Mouse (Mus musculus): ENCODE measurements around the gene Adck1.
"Not testable (repeated sequence)": the region's sequence is repeated elsewhere in the genome, so short reads cannot be mapped to it uniquely, and the experiment has no call there.

The Adck1 gene

GRCm38 (mm10) chr12:88360441-88361119 is at the start of gene Adck1:
Gene Adck1, plus strand, starts transcription at chr12:88360554.
- ChIA-PET CTCF (interaction anchor here in 1 of 4 experiments (0.6 kb wide), 1 partner anchor 1593 kb away, joined by 3 read pairs; no protein-coding TSS in a partner anchor), POLR2A (interaction anchor here in 1 of 4 experiments (1.0 kb wide), 1 partner anchor 11 kb away, joined by 5 read pairs; no protein-coding TSS in a partner anchor)

GRCm38 (mm10) chr12:88314556-88314955 is 45.8 kb upstream of the Adck1 start:
- POLR2A ChIA-PET, result no interaction called here

GRCm38 (mm10) chr12:88323926-88324325 is 36.4 kb upstream of the Adck1 start, which contains the start of gene Gm5039:
Gene Gm5039, minus strand, starts transcription at chr12:88324026.
- POLR2A ChIA-PET, CTCF ChIA-PET: not testable (repeated sequence)

More at GRCm38 (mm10) chr12:88314556-88314955, 45.8 kb upstream of the Adck1 start:
- CTCF ChIA-PET, result no interaction called here

GRCm38 (mm10) chr12:88336662-88337413 is 23.5 kb upstream of the Adck1 start:
- POLR2A ChIA-PET, CTCF ChIA-PET: not testable (repeated sequence)

- POLR2A ChIA-PET, result not testable (repeated sequence)
- CTCF ChIA-PET, result interaction anchor here in 1 of 4 experiments (0.7 kb wide), 1 partner anchor 271 kb away, joined by 3 read pairs; no protein-coding TSS in a partner anchor
These were observed 19.1 kb upstream of the Adck1 start for GRCm38 (mm10) chr12:88341286-88341685.

GRCm38 (mm10) chr12:88354182-88354702 is 6.1 kb upstream of the Adck1 start:
- POLR2A ChIA-PET, result no interaction called here

GRCm38 (mm10) chr12:88361120-88361445 is 729 bp downstream of the Adck1 start:
- POLR2A ChIA-PET, result interaction anchor here in 1 of 4 experiments (1.0 kb wide), 1 partner anchor 10 kb away, joined by 5 read pairs; no protein-coding TSS in a partner anchor
- CTCF ChIA-PET, result no interaction called here

More at GRCm38 (mm10) chr12:88354182-88354702, 6.1 kb upstream of the Adck1 start:
- CTCF ChIA-PET, result no interaction called here

- CTCF ChIA-PET, result no interaction called here
- POLR2A ChIA-PET, result no interaction called here
These were observed 7.3 kb downstream of the Adck1 start for GRCm38 (mm10) chr12:88367673-88368072.

GRCm38 (mm10) chr12:88368618-88369017 is 8.3 kb downstream of the Adck1 start:
- ChIA-PET POLR2A (interaction anchor here in 1 of 4 experiments (0.6 kb wide), 1 partner anchor 930 kb away, joined by 3 read pairs; no protein-coding TSS in a partner anchor), CTCF (no interaction called here)

GRCm38 (mm10) chr12:88369690-88370089 is 9.3 kb downstream of the Adck1 start:
- POLR2A ChIA-PET, CTCF ChIA-PET: not testable (repeated sequence)

GRCm38 (mm10) chr12:88370321-88370720 is 10.0 kb downstream of the Adck1 start:
- POLR2A ChIA-PET, result interaction anchor here in 1 of 4 experiments (1.9 kb wide), 1 partner anchor 10 kb away, joined by 5 read pairs; the partner anchor contains the start of gene Adck1
- CTCF ChIA-PET, result not testable (repeated sequence)

GRCm38 (mm10) chr12:88372018-88372417 is 11.7 kb downstream of the Adck1 start:
- ChIA-PET CTCF (no interaction called here), POLR2A (interaction anchor here in 1 of 4 experiments (1.9 kb wide), 1 partner anchor 11 kb away, joined by 5 read pairs; the partner anchor contains the start of gene Adck1)

GRCm38 (mm10) chr12:88376820-88377219 is 16.5 kb downstream of the Adck1 start:
- ChIA-PET POLR2A (no interaction called here), CTCF (interaction anchor here in 1 of 4 experiments (0.7 kb wide), 1 partner anchor 18 kb away, joined by 3 read pairs; no protein-coding TSS in a partner anchor)

- POLR2A ChIA-PET, result no interaction called here
These were observed 17.9 kb downstream of the Adck1 start for GRCm38 (mm10) chr12:88378256-88378655.

GRCm38 (mm10) chr12:88388832-88389231 is 28.5 kb downstream of the Adck1 start:
- ChIA-PET CTCF (no interaction called here), POLR2A (no interaction called here)

More at GRCm38 (mm10) chr12:88378256-88378655, 17.9 kb downstream of the Adck1 start:
- CTCF ChIA-PET, result no interaction called here

GRCm38 (mm10) chr12:88398658-88399057 is 38.3 kb downstream of the Adck1 start:
- ChIA-PET CTCF (no interaction called here), POLR2A (interaction anchor here in 2 of 4 experiments (0.6 to 1.1 kb wide), 2 partner anchors 37 to 694 kb away, joined by 3 to 6 read pairs; no protein-coding TSS in a partner anchor)

GRCm38 (mm10) chr12:88403541-88403940 is 43.2 kb downstream of the Adck1 start:
- POLR2A ChIA-PET, result no interaction called here
- CTCF ChIA-PET, result interaction anchor here in 2 of 4 experiments (0.7 kb wide), 2 partner anchors 16 kb away, joined by 3 to 5 read pairs; no protein-coding TSS in a partner anchor

- CTCF ChIA-PET, result interaction anchor here in 1 of 4 experiments (0.6 kb wide), 1 partner anchor 906 kb away, joined by 3 read pairs; no protein-coding TSS in a partner anchor
These were observed 44.8 kb downstream of the Adck1 start for GRCm38 (mm10) chr12:88405113-88405512.

GRCm38 (mm10) chr12:88407996-88408322 is 47.6 kb downstream of the Adck1 start:
- POLR2A ChIA-PET, result interaction anchor here in 1 of 4 experiments (0.7 kb wide), 1 partner anchor 670 kb away, joined by 4 read pairs; no protein-coding TSS in a partner anchor
- CTCF ChIA-PET, result interaction anchor here in 1 of 4 experiments (0.5 to 0.9 kb wide), 2 partner anchors 578 to 1121 kb away, joined by 3 to 6 read pairs; no protein-coding TSS in a partner anchor

More at GRCm38 (mm10) chr12:88405113-88405512, 44.8 kb downstream of the Adck1 start:
- POLR2A ChIA-PET, result interaction anchor here in 1 of 4 experiments (0.9 kb wide), 1 partner anchor 16 kb away, joined by 5 read pairs; no protein-coding TSS in a partner anchor
